Mouse (Mus musculus): ENCODE measurements at regions not wholly inside any gene's neighbourhood (a gene's known extent, or its start where the extent isn't known, plus 50 kb on each side); places are given as distances from the start of the nearest gene placed in this dataset.

GRCm38 (mm10) chr14:99504909-99505308 is 206.4 kb downstream of the Klf5 start:
- no peak for DNase-seq (ENCODE audit: low spot score)

GRCm38 (mm10) chr14:99509696-99510536 is 211.4 kb downstream of the Klf5 start:
- Histone ChIP-seq H3K27me3 (ENCODE audit: insufficient read depth, poor library complexity, severe bottlenecking) (no peaks in the 10 kb centered on the region), H3K9me3 (no peaks in the 10 kb centered on the region), H3K27ac (0 out of 2 replicates have a peak overlapping the region, but pooled peaks have one; percentile 12), H3K4me1 (replicated peaks) (0 out of 2 replicates have a peak, but pooled peaks cover 4% of the 10 kb centered on the region), H3K4me3 (no peak overlapping the region), H3K36me3 (no peaks in the 10 kb centered on the region)
- DNase-seq (ENCODE audit: low spot score), result peak; percentile 4
- 47% methylated on average over 3 of the region's 3 CpGs for WGBS

More at GRCm38 (mm10) chr14:99504909-99505308, 206.4 kb downstream of the Klf5 start:
- Histone ChIP-seq H3K27ac (no peak overlapping the region), H3K36me3 (no peaks in the 10 kb centered on the region), H3K9me3 (no peaks in the 10 kb centered on the region), H3K4me3 (no peak overlapping the region), H3K4me1 (replicated peaks) (0 out of 2 replicates have a peak, but pooled peaks cover 2% of the 10 kb centered on the region), H3K27me3 (ENCODE audit: insufficient read depth, poor library complexity, severe bottlenecking) (no peaks in the 10 kb centered on the region)
- 84% methylated on average over 4 of the region's 4 CpGs for WGBS

- H3K27me3 ChIP-seq (ENCODE audit: insufficient read depth, poor library complexity, severe bottlenecking), result no peaks in the 10 kb centered on the region
- H3K27ac ChIP-seq, result no peak overlapping the region
- no peak for DNase-seq (ENCODE audit: low spot score)
- WGBS, result 98% methylated on average over 1 of the region's 1 CpGs
- no peaks in the 10 kb centered on the region for H3K9me3 ChIP-seq
- H3K36me3 ChIP-seq, result no peaks in the 10 kb centered on the region
- no peak overlapping the region for H3K4me3 ChIP-seq
- H3K4me1 ChIP-seq (replicated peaks), result no peaks in the 10 kb centered on the region
These were observed 217.0 kb downstream of the Klf5 start for GRCm38 (mm10) chr14:99515474-99515873.

DNA sequence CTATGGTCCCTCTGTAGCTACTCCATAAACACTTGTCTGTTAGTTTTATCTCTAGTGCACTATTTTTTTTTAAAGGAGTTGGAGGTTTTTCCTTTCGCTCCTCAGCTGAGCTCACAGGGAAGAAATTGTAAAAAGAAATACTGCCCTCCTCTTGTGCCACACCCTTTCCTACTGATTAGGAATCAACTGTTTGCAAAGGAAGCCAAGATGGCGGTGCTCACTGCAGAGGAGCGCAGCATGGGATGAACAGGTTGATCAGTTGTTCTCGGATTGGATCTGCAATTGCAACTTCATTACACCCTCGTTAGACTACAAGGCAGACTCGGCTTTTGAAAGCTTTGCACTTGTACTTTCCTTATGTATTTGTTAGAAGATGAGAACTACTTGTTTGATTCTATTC is 218.2 kb downstream of the Klf5 start:
- DNase-seq (ENCODE audit: low spot score), result no peak
- H3K9me3 ChIP-seq, result no peaks in the 10 kb centered on the region
- H3K27ac ChIP-seq, result no peak overlapping the region
- 94% methylated on average over 6 of the region's 6 CpGs for WGBS
- no peaks in the 10 kb centered on the region for H3K27me3 ChIP-seq (ENCODE audit: insufficient read depth, poor library complexity, severe bottlenecking)
- H3K4me3 ChIP-seq, result no peak overlapping the region
- H3K36me3 ChIP-seq, result no peaks in the 10 kb centered on the region
- no peaks in the 10 kb centered on the region for H3K4me1 ChIP-seq (replicated peaks)

- 87% methylated on average over 6 of the region's 6 CpGs for WGBS
- DNase-seq (ENCODE audit: low spot score), result no peak
- H3K4me1 ChIP-seq (replicated peaks), result no peaks in the 10 kb centered on the region
- no peaks in the 10 kb centered on the region for H3K27me3 ChIP-seq (ENCODE audit: insufficient read depth, poor library complexity, severe bottlenecking)
- no peaks in the 10 kb centered on the region for H3K9me3 ChIP-seq
- H3K27ac ChIP-seq, result no peak overlapping the region
- H3K4me3 ChIP-seq, result no peak overlapping the region
- H3K36me3 ChIP-seq, result no peaks in the 10 kb centered on the region
These were observed 221.9 kb downstream of the Klf5 start for GRCm38 (mm10) chr14:99520343-99520742.

DNA sequence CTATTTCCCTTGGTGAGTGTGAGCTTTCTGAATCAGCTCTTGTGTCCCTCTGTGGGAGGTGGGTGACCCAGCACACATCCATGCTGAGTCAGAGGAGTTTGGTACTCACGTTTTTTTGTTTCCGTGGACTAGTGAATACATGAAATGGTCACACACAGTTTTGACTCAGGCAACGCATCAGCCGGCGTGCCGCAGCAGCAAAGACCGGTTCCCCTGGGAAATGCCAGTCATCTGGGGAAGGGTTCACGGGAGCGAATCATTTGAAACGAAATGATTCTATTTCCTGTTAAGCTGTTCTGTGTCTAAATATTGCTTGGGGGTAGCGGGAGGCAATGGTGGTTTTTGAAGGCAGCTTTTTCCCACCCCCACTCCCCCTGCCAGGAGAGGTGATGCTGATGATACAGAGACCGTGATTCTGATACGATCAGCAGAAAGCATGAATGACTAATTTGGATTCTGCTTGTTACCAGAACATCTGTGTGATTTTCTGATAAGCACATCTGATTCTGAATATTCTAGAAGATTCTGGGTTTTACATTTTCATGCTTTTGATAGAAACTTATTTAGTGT is 223.5 kb downstream of the Klf5 start:
- Histone ChIP-seq H3K27ac (no peak overlapping the region), H3K4me3 (no peak overlapping the region), H3K9me3 (no peaks in the 10 kb centered on the region), H3K36me3 (no peaks in the 10 kb centered on the region), H3K27me3 (ENCODE audit: insufficient read depth, poor library complexity, severe bottlenecking) (no peaks in the 10 kb centered on the region), H3K4me1 (replicated peaks) (no peaks in the 10 kb centered on the region)
- DNase-seq (ENCODE audit: low spot score), result no peak
- 88% methylated on average over 13 of the region's 13 CpGs for WGBS

DNA sequence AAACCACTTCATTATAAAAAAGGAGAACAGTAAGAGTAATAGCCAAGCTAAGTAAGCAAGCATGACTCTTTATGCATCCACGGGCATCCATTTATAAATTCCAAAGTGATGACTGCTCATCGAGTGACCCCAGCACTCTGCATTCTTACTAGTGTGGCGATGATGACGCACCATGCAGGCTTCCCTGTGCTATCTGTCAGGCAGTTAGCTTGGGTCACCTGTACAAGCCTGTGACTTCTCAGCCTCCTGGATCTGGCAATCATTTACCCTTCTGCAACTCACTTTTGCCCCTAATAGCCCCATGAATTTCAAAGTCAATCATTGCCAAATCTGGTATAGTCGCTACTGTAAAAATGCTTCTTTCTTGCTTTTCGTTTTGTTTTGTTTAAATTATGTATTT is 237.3 kb downstream of the Klf5 start:
- Histone ChIP-seq H3K36me3 (no peaks in the 10 kb centered on the region), H3K27ac (no peak overlapping the region), H3K4me1 (replicated peaks) (no peaks in the 10 kb centered on the region), H3K4me3 (no peak overlapping the region), H3K27me3 (ENCODE audit: insufficient read depth, poor library complexity, severe bottlenecking) (no peaks in the 10 kb centered on the region), H3K9me3 (no peaks in the 10 kb centered on the region)
- 92% methylated on average over 6 of the region's 6 CpGs for WGBS
- no peak for DNase-seq (ENCODE audit: low spot score)

- no peak for DNase-seq (ENCODE audit: low spot score)
- Histone ChIP-seq H3K27ac (no peak overlapping the region), H3K4me3 (no peak overlapping the region), H3K4me1 (replicated peaks) (no peaks in the 10 kb centered on the region), H3K9me3 (no peaks in the 10 kb centered on the region), H3K27me3 (ENCODE audit: insufficient read depth, poor library complexity, severe bottlenecking) (no peaks in the 10 kb centered on the region), H3K36me3 (no peaks in the 10 kb centered on the region)
- WGBS, result 76% methylated on average over 1 of the region's 1 CpGs
These were observed 238.8 kb downstream of the Klf5 start for GRCm38 (mm10) chr14:99537286-99537685.

GRCm38 (mm10) chr14:99541716-99542115 is 243.2 kb downstream of the Klf5 start:
- no peaks in the 10 kb centered on the region for H3K27me3 ChIP-seq (ENCODE audit: insufficient read depth, poor library complexity, severe bottlenecking)
- no peak overlapping the region for H3K27ac ChIP-seq
- no peak overlapping the region for H3K4me3 ChIP-seq
- H3K4me1 ChIP-seq (replicated peaks), result no peaks in the 10 kb centered on the region
- H3K36me3 ChIP-seq, result no peaks in the 10 kb centered on the region
- no peak for DNase-seq (ENCODE audit: low spot score)
- no peaks in the 10 kb centered on the region for H3K9me3 ChIP-seq

DNA sequence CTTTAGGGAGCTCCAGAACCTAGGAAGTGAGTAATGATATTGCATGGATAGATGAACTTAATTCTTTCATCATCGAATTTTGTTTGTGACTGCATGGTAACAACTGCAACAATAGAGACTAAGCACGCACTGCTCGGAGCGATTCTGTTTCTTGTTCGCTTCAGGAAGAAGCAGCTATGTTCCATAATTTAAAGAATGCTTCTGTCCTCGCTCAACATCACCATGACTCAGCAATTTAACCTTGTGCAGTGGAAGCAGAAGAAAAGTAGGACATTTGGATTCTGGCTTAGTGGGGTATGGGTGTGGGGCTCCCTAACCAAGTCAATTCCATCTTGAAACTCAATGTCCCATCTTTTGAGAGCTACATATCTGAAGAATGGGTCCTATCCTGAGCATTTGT is 249.4 kb downstream of the Klf5 start:
- WGBS, result 97% methylated on average over 6 of the region's 6 CpGs
- Histone ChIP-seq H3K27me3 (ENCODE audit: insufficient read depth, poor library complexity, severe bottlenecking) (no peaks in the 10 kb centered on the region), H3K36me3 (no peaks in the 10 kb centered on the region), H3K4me1 (replicated peaks) (no peaks in the 10 kb centered on the region), H3K9me3 (no peaks in the 10 kb centered on the region), H3K27ac (no peak overlapping the region), H3K4me3 (no peak overlapping the region)
- no peak for DNase-seq (ENCODE audit: low spot score)

GRCm38 (mm10) chr14:99548363-99549248 is 250.1 kb downstream of the Klf5 start:
- DNase-seq (ENCODE audit: low spot score), result no peak
- H3K27me3 ChIP-seq (ENCODE audit: insufficient read depth, poor library complexity, severe bottlenecking), result no peaks in the 10 kb centered on the region
- WGBS, result 87% methylated on average over 14 of the region's 14 CpGs
- H3K27ac ChIP-seq, result no peak overlapping the region
- H3K4me3 ChIP-seq, result no peak overlapping the region
- no peaks in the 10 kb centered on the region for H3K36me3 ChIP-seq
- H3K4me1 ChIP-seq (replicated peaks), result no peaks in the 10 kb centered on the region
- H3K9me3 ChIP-seq, result no peaks in the 10 kb centered on the region

DNA sequence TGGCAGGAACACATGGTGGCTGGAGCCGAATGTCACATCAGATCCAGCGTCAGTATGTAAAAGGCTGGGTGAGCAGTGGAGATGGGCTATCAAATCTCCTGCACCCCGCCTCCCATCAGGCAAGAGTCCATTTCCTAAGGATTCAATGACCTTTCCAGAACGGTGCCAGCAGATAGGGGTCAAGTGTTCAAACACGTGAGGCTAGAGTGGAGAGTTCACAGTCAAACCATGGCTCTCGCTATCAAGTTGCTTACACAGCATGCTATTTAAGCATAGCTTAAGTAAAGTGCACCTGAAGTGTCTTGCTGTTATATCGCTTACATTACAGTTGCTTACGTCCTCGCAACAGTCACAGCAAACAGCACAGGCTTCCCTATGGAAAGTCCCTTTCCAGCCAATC is 265.5 kb downstream of the Klf5 start:
- Histone ChIP-seq H3K27ac (no peak overlapping the region), H3K27me3 (ENCODE audit: insufficient read depth, poor library complexity, severe bottlenecking) (no peaks in the 10 kb centered on the region), H3K4me1 (replicated peaks) (no peaks in the 10 kb centered on the region), H3K9me3 (no peaks in the 10 kb centered on the region), H3K36me3 (no peaks in the 10 kb centered on the region), H3K4me3 (no peak overlapping the region)
- WGBS, result 83% methylated on average over 9 of the region's 9 CpGs
- DNase-seq (ENCODE audit: low spot score), result no peak

DNA sequence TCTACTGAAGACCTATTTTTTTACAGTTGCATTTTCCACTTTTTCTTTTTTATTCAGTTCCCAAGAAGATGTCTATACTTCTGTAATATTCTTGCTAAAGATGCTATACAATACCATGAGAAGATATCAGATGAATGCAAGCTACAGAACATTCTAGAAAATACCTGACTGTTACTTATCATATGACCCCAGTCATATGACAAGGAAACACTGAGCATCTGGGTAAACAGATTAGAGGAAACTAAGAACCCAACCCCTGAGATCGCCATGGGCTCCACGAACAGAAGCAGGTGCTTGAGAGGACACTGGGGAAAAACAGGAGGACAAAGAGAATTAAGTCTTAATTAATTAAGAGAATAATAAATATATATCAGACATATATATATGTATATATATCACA is 275.7 kb downstream of the Klf5 start:
- H3K27me3 ChIP-seq (ENCODE audit: insufficient read depth, poor library complexity, severe bottlenecking), result no peaks in the 10 kb centered on the region
- H3K4me1 ChIP-seq (replicated peaks), result 0 out of 2 replicates have a peak, but pooled peaks cover under 1% of the 10 kb centered on the region
- no peaks in the 10 kb centered on the region for H3K9me3 ChIP-seq
- H3K36me3 ChIP-seq, result no peaks in the 10 kb centered on the region
- no peak overlapping the region for H3K27ac ChIP-seq
- no peak for DNase-seq (ENCODE audit: low spot score)
- WGBS, result 86% methylated on average over 2 of the region's 2 CpGs
- H3K4me3 ChIP-seq, result no peak overlapping the region
